Mouse (Mus musculus): Measurements from ENCODE around the gene Gm49318. TPM values are rescaled to one million over a fixed set of nuclear protein-coding genes. Genes with fewer than 3 reads are reported as not detected.
"Not testable (repeated sequence)": the region's sequence is repeated elsewhere in the genome, so short reads cannot be mapped to it uniquely, and the experiment has no call there.

The Gm49318 gene
- polyA plus RNA-seq, 1 experiment from 2014 or later: not detected

GRCm38 (mm10) chr9:22084667-22085021 lies 13.6 kb upstream of the Gm49318 start:
- Histone ChIP-seq H3K4me1 (ENCODE audit: control insufficient read depth, insufficient read depth, low read length) (peaks cover 6% of the 10 kb centered on the region; the same call in 1 of the 2 replicates), H3K4me3 (ENCODE audit: low read depth, low read length) (peak overlapping the region; percentile 86), H3K9me3 (ENCODE audit: control insufficient read depth, low read length) (no peaks in the 10 kb centered on the region), H3K36me3 (ENCODE audit: control insufficient read depth, insufficient read depth, low read length) (peaks cover 12% of the 10 kb centered on the region; the same call in 1 of the 2 replicates), H3K27ac (replicated peaks; ENCODE audit: low read depth, low read length) (peak overlapping the region; percentile 64; the same call in 1 of the 2 replicates), H3K4me2 (ENCODE audit: low read depth, low read length) (peak overlapping the region; percentile 79), H3K27me3 (replicated peaks; ENCODE audit: control insufficient read depth, insufficient read depth, low read length) (no peaks in the 10 kb centered on the region), H3K9ac (ENCODE audit: low read depth, low read length) (peak overlapping the region; percentile 79)
- no peak for ATAC-seq (ENCODE audit: low read depth)
- DNase-seq (ENCODE audit: low spot score): no peak
- WGBS: 27% methylated on average over 4 of the region's 4 CpGs

GRCm38 (mm10) chr9:22076223-22076622 lies 5.2 kb upstream of the Gm49318 start:
- peaks cover 22% of the 10 kb centered on the region; the same call in 1 of the 2 replicates for H3K36me3 ChIP-seq (ENCODE audit: control insufficient read depth, insufficient read depth, low read length)
- 90% methylated on average over 22 of the region's 23 CpGs for WGBS
- H3K4me2 ChIP-seq (ENCODE audit: low read depth, low read length): no peak overlapping the region
- ATAC-seq (ENCODE audit: low read depth) (no peak), DNase-seq (ENCODE audit: low spot score) (no peak)
- H3K27ac ChIP-seq (replicated peaks; ENCODE audit: low read depth, low read length): no peak overlapping the region
- H3K9ac ChIP-seq (ENCODE audit: low read depth, low read length): no peak overlapping the region
- no peaks in the 10 kb centered on the region for H3K9me3 ChIP-seq (ENCODE audit: control insufficient read depth, low read length)
- H3K27me3 ChIP-seq (replicated peaks; ENCODE audit: control insufficient read depth, insufficient read depth, low read length): no peaks in the 10 kb centered on the region
- peaks cover 3% of the 10 kb centered on the region; the same call in 1 of the 2 replicates for H3K4me1 ChIP-seq (ENCODE audit: control insufficient read depth, insufficient read depth, low read length)
- no peak overlapping the region for H3K4me3 ChIP-seq (ENCODE audit: low read depth, low read length)

DNA sequence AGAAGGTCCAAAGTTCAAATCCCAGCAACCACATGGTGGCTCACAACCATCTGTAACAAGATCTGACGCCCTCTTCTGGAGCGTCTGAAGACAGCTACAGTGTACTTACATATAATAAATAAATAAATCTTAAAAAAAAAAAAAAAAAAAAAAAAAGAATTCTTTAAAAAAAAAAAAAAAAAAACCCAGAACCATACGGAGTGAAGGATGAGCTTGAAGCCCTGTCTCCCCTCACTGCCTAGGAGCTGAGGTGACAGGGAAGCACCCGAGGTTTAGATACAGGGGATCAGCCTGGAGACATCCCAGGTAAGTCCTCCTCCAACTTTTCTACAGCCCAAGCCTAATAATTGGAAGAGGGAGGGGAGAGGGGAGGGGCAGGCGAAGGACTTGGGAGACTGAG lies 4.7 kb upstream of the Gm49318 start:
- not testable (repeated sequence) for DNase-seq (ENCODE audit: low spot score); ATAC-seq (ENCODE audit: low read depth); H3K9me3 ChIP-seq (ENCODE audit: control insufficient read depth, low read length); H3K4me1 ChIP-seq (ENCODE audit: control insufficient read depth, insufficient read depth, low read length); H3K4me3 ChIP-seq (ENCODE audit: low read depth, low read length); H3K9ac ChIP-seq (ENCODE audit: low read depth, low read length); H3K27me3 ChIP-seq (replicated peaks; ENCODE audit: control insufficient read depth, insufficient read depth, low read length); H3K27ac ChIP-seq (replicated peaks; ENCODE audit: low read depth, low read length); H3K4me2 ChIP-seq (ENCODE audit: low read depth, low read length)
- peaks cover 22% of the 10 kb centered on the region; the same call in 1 of the 2 replicates for H3K36me3 ChIP-seq (ENCODE audit: control insufficient read depth, insufficient read depth, low read length)
- WGBS: 65% methylated on average over 5 of the region's 5 CpGs

DNA sequence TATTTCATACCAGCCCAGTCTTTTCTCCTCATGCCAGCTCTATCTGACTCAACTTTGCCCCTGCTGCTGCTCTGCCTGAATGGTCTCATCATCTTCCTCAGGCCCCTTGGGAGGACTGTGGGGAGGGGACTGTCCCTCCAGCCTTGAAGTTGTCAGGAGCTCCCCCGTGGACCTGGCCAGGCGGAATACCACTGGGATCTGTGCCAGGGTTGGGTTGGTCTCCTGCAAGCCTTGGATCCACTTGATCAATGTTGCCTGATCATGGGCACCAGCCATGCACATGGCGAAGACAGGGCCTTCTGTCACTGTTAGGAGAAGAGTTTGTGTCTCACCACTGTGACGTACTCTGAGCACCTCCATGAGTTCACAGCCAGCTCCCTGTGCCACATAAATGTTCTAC lies 1.2 kb upstream of the Gm49318 start:
- ATAC-seq (ENCODE audit: low read depth) (no peak), DNase-seq (ENCODE audit: low spot score) (no peak)
- Histone ChIP-seq H3K9me3 (ENCODE audit: control insufficient read depth, low read length) (no peaks in the 10 kb centered on the region), H3K4me3 (ENCODE audit: low read depth, low read length) (no peak overlapping the region), H3K4me2 (ENCODE audit: low read depth, low read length) (no peak overlapping the region), H3K27ac (replicated peaks; ENCODE audit: low read depth, low read length) (no peak overlapping the region), H3K36me3 (ENCODE audit: control insufficient read depth, insufficient read depth, low read length) (peaks cover 23% of the 10 kb centered on the region; the same call in 1 of the 2 replicates), H3K27me3 (replicated peaks; ENCODE audit: control insufficient read depth, insufficient read depth, low read length) (no peaks in the 10 kb centered on the region), H3K4me1 (ENCODE audit: control insufficient read depth, insufficient read depth, low read length) (peaks cover 3% of the 10 kb centered on the region; the same call in 1 of the 2 replicates), H3K9ac (ENCODE audit: low read depth, low read length) (no peak overlapping the region)
- WGBS: 92% methylated on average over 4 of the region's 4 CpGs

GRCm38 (mm10) chr9:22069881-22070553 lies 1.0 kb downstream of the Gm49318 start:
- Histone ChIP-seq H3K9ac (ENCODE audit: low read depth, low read length) (peak overlapping the region; percentile 87), H3K9me3 (ENCODE audit: control insufficient read depth, low read length) (no peaks in the 10 kb centered on the region), H3K4me3 (ENCODE audit: low read depth, low read length) (peak overlapping the region; percentile 67), H3K27ac (replicated peaks; ENCODE audit: low read depth, low read length) (0 out of 2 replicates have a peak overlapping the region, but pooled peaks have one; percentile 17), H3K4me2 (ENCODE audit: low read depth, low read length) (peak overlapping the region; percentile 59), H3K36me3 (ENCODE audit: control insufficient read depth, insufficient read depth, low read length) (peaks cover 38% of the 10 kb centered on the region), H3K4me1 (ENCODE audit: control insufficient read depth, insufficient read depth, low read length) (peaks cover 3% of the 10 kb centered on the region; the same call in 1 of the 2 replicates), H3K27me3 (replicated peaks; ENCODE audit: control insufficient read depth, insufficient read depth, low read length) (no peaks in the 10 kb centered on the region)
- ATAC-seq (ENCODE audit: low read depth) (no peak), DNase-seq (ENCODE audit: low spot score) (no peak)
- 57% methylated on average over 4 of the region's 4 CpGs for WGBS

- Histone ChIP-seq H3K4me3 (ENCODE audit: low read depth, low read length) (no peak overlapping the region), H3K4me2 (ENCODE audit: low read depth, low read length) (no peak overlapping the region), H3K27me3 (replicated peaks; ENCODE audit: control insufficient read depth, insufficient read depth, low read length) (no peaks in the 10 kb centered on the region), H3K9ac (ENCODE audit: low read depth, low read length) (no peak overlapping the region), H3K9me3 (ENCODE audit: control insufficient read depth, low read length) (no peaks in the 10 kb centered on the region), H3K4me1 (ENCODE audit: control insufficient read depth, insufficient read depth, low read length) (peaks cover 3% of the 10 kb centered on the region; the same call in 1 of the 2 replicates), H3K36me3 (ENCODE audit: control insufficient read depth, insufficient read depth, low read length) (peaks cover 54% of the 10 kb centered on the region), H3K27ac (replicated peaks; ENCODE audit: low read depth, low read length) (no peak overlapping the region)
- DNase-seq (ENCODE audit: low spot score) (no peak), ATAC-seq (ENCODE audit: low read depth) (no peak)
- WGBS: 72% methylated on average over 5 of the region's 5 CpGs
Measured at GRCm38 (mm10) chr9:22067195-22067594, 3.9 kb downstream of the Gm49318 start.

GRCm38 (mm10) chr9:22066433-22066832 lies 4.6 kb downstream of the Gm49318 start:
- no peak for ATAC-seq (ENCODE audit: low read depth)
- 83% methylated on average over 3 of the region's 3 CpGs for WGBS
- Histone ChIP-seq H3K9ac (ENCODE audit: low read depth, low read length) (no peak overlapping the region), H3K36me3 (ENCODE audit: control insufficient read depth, insufficient read depth, low read length) (peaks cover 52% of the 10 kb centered on the region), H3K4me2 (ENCODE audit: low read depth, low read length) (no peak overlapping the region), H3K27ac (replicated peaks; ENCODE audit: low read depth, low read length) (no peak overlapping the region), H3K4me1 (ENCODE audit: control insufficient read depth, insufficient read depth, low read length) (no peaks in the 10 kb centered on the region; the same call in 1 of the 2 replicates), H3K27me3 (replicated peaks; ENCODE audit: control insufficient read depth, insufficient read depth, low read length) (no peaks in the 10 kb centered on the region), H3K9me3 (ENCODE audit: control insufficient read depth, low read length) (no peaks in the 10 kb centered on the region), H3K4me3 (ENCODE audit: low read depth, low read length) (no peak overlapping the region)
- no peak for DNase-seq (ENCODE audit: low spot score)

DNA sequence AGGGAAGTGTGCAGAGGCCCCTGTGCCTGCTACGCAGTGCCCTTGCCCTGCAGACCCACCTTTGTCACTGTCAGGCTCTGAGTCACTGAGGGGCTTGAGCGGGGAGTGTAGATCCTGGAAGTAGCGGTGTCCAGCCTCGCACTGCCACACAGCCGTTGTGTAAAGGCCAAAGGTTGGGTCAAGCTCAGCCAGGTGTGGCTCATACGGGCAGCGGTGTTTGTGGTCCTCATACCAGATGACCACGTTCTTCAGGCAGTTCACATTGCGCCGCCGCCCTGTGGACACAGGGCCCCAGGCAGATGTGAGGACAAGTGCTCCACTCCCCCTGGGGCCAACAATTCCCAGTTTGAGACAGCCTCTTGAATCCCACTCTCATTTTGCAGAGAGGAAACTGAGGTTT lies 5.4 kb downstream of the Gm49318 start:
- 94% methylated on average over 11 of the region's 11 CpGs for WGBS
- Histone ChIP-seq H3K4me3 (ENCODE audit: low read depth, low read length) (no peak overlapping the region), H3K9me3 (ENCODE audit: control insufficient read depth, low read length) (no peaks in the 10 kb centered on the region), H3K36me3 (ENCODE audit: control insufficient read depth, insufficient read depth, low read length) (peaks cover 59% of the 10 kb centered on the region), H3K4me1 (ENCODE audit: control insufficient read depth, insufficient read depth, low read length) (no peaks in the 10 kb centered on the region), H3K9ac (ENCODE audit: low read depth, low read length) (no peak overlapping the region), H3K27ac (replicated peaks; ENCODE audit: low read depth, low read length) (no peak overlapping the region), H3K4me2 (ENCODE audit: low read depth, low read length) (no peak overlapping the region), H3K27me3 (replicated peaks; ENCODE audit: control insufficient read depth, insufficient read depth, low read length) (no peaks in the 10 kb centered on the region)
- ATAC-seq (ENCODE audit: low read depth) (no peak), DNase-seq (ENCODE audit: low spot score) (no peak)

DNA sequence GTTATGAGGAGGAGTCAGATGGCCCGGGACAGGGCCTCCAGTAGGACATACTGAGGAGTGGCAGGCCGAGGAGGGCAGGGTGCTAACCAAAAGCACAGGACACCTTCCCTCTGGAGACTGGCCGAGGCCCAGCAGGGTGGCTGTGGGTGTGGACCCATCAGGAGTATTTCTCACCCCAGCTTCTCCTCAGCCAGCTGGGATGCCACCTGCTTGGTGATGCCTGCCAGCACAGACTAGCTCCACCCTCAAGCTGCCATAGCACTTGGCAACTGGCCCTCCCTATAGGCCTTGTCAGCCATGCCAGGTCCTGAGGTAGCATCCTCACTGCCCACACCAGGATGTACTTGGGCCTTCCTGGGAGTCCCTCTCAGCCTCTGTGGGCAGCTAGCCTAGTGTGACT lies 6.7 kb downstream of the Gm49318 start:
- no peaks in the 10 kb centered on the region for H3K9me3 ChIP-seq (ENCODE audit: control insufficient read depth, low read length)
- DNase-seq (ENCODE audit: low spot score) (no peak), ATAC-seq (ENCODE audit: low read depth) (no peak)
- no peak overlapping the region for H3K9ac ChIP-seq (ENCODE audit: low read depth, low read length)
- H3K27ac ChIP-seq (replicated peaks; ENCODE audit: low read depth, low read length): no peak overlapping the region
- no peaks in the 10 kb centered on the region for H3K4me1 ChIP-seq (ENCODE audit: control insufficient read depth, insufficient read depth, low read length)
- H3K4me3 ChIP-seq (ENCODE audit: low read depth, low read length): no peak overlapping the region
- H3K4me2 ChIP-seq (ENCODE audit: low read depth, low read length): no peak overlapping the region
- H3K36me3 ChIP-seq (ENCODE audit: control insufficient read depth, insufficient read depth, low read length): peaks cover 68% of the 10 kb centered on the region
- H3K27me3 ChIP-seq (replicated peaks; ENCODE audit: control insufficient read depth, insufficient read depth, low read length): no peaks in the 10 kb centered on the region
- WGBS: 93% methylated on average over 2 of the region's 3 CpGs

Data from embryonic facial prominence, embryonic 14.5 days (tissue).